Mouse (Mus musculus): ENCODE measurements around the gene Slc25a45. TPM values are rescaled to one million over a fixed set of nuclear protein-coding genes. Genes with fewer than 3 reads are reported as not detected.

The Slc25a45 gene
- polyA plus RNA-seq, 1 experiment from 2014 or later: 2.6 TPM

DNA sequence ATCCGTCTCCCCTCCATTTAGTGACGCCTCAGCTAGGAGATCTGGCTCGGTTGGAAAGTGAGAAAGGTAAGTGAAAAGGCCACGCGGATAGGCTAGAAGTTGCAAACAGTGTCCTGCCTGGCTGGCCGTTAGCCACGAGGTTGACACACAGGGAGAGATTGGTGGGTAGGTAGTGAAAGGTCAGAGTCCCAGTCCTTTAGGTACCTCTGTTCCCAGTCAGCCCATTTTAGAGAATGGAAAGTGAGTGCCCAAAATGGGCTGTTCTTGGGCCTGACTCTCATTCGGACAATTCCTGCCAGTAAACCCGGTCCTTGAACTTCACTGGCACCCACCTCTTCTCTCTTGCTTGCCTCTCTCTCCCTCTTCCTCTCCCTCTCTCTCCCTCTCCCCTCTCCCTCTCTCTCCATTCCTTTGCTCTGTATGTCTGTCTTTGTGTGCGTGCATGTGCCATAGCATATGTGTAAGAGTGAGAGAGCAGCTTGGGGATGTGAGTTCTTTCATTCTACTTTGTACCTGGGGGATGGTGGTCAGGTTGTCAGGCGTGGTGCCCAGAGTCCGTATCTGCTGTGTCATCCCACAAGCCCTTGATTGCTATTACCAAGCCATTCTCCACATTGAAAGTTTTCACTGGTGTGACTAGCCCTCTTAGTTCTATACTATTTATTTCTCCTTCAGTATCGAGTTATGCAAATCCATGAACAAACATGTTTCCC lies 35.6 kb downstream of the Slc25a45 start, which contains the start of gene Dpf2:
Gene Dpf2 (minus strand): TSS at position 4 of the 713 bp plus-strand sequence.
- 23% methylated on average over 13 of the region's 13 CpGs for WGBS
- peak within 1 kb of the TSS; percentile 89 for H3K27ac ChIP-seq
- H3K4me1 ChIP-seq (replicated peaks): peaks cover 38% of the 10 kb centered on the region
- H3K36me3 ChIP-seq: peaks cover 24% of the 10 kb centered on the region
- ATAC-seq (ENCODE audit: low FRiP score): 0 out of 2 replicates have a peak, but pooled peaks have one; percentile 6
- peak within 1 kb of the TSS; percentile 100 for H3K4me3 ChIP-seq
- no peaks in the 10 kb centered on the region for H3K27me3 ChIP-seq
- peak within 1 kb of the TSS; percentile 94 for H3K9ac ChIP-seq
- H3K4me2 ChIP-seq: peak within 1 kb of the TSS; percentile 90
- no peaks in the 10 kb centered on the region for H3K9me3 ChIP-seq

DNA sequence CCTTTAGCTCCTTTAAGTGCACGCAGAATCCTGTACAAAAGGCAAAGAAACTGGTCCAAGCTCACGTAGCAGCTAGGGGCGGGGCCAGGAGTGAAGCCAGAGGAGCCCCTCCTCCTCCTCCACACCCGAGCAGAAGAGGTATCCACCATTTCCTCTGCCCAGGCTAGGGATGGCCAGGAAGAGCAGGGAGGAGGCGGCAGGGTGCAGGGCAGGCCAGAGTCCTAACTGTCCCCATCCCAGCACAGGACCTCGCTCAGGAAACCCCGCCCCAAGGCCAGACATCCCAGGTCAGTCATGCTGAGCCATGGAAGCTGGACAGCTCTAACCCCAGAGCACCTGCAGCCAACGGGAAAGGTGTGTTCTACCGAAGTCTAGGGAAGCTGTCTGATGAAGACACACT lies 44.1 kb downstream of the Slc25a45 start:
- ATAC-seq (ENCODE audit: low FRiP score): no peak
- Histone ChIP-seq H3K9me3 (no peaks in the 10 kb centered on the region), H3K9ac (peak overlapping the region; percentile 71), H3K4me3 (peak overlapping the region; percentile 12; the same call in 1 of the 2 replicates), H3K4me2 (peak overlapping the region; percentile 38), H3K4me1 (replicated peaks) (peaks cover 41% of the 10 kb centered on the region), H3K27ac (no peak overlapping the region), H3K27me3 (peaks cover 10% of the 10 kb centered on the region; the same call in 1 of the 2 replicates), H3K36me3 (peaks cover 20% of the 10 kb centered on the region)
- 17% methylated on average over 9 of the region's 9 CpGs for WGBS

GRCm38 (mm10) chr19:5922119-5922942 lies 44.7 kb downstream of the Slc25a45 start:
- Histone ChIP-seq H3K36me3 (peaks cover 15% of the 10 kb centered on the region), H3K4me3 (no peak overlapping the region), H3K4me2 (peak overlapping the region; percentile 38), H3K4me1 (replicated peaks) (peaks cover 41% of the 10 kb centered on the region), H3K27me3 (peaks cover 10% of the 10 kb centered on the region; the same call in 1 of the 2 replicates), H3K9me3 (no peaks in the 10 kb centered on the region), H3K9ac (peak overlapping the region; percentile 71), H3K27ac (no peak overlapping the region)
- no peak for ATAC-seq (ENCODE audit: low FRiP score)
- WGBS: 82% methylated on average over 15 of the region's 15 CpGs

GRCm38 (mm10) chr19:5922963-5923362 lies 45.4 kb downstream of the Slc25a45 start:
- no peaks in the 10 kb centered on the region for H3K9me3 ChIP-seq
- H3K36me3 ChIP-seq: peaks cover 9% of the 10 kb centered on the region
- peak overlapping the region; percentile 49; the same call in 1 of the 2 replicates for H3K9ac ChIP-seq
- H3K4me1 ChIP-seq (replicated peaks): peaks cover 41% of the 10 kb centered on the region
- no peak for ATAC-seq (ENCODE audit: low FRiP score)
- peak overlapping the region; percentile 38 for H3K4me2 ChIP-seq
- no peak overlapping the region for H3K4me3 ChIP-seq
- WGBS: 97% methylated on average over 3 of the region's 3 CpGs
- peaks cover 10% of the 10 kb centered on the region; the same call in 1 of the 2 replicates for H3K27me3 ChIP-seq
- H3K27ac ChIP-seq: no peak overlapping the region

DNA sequence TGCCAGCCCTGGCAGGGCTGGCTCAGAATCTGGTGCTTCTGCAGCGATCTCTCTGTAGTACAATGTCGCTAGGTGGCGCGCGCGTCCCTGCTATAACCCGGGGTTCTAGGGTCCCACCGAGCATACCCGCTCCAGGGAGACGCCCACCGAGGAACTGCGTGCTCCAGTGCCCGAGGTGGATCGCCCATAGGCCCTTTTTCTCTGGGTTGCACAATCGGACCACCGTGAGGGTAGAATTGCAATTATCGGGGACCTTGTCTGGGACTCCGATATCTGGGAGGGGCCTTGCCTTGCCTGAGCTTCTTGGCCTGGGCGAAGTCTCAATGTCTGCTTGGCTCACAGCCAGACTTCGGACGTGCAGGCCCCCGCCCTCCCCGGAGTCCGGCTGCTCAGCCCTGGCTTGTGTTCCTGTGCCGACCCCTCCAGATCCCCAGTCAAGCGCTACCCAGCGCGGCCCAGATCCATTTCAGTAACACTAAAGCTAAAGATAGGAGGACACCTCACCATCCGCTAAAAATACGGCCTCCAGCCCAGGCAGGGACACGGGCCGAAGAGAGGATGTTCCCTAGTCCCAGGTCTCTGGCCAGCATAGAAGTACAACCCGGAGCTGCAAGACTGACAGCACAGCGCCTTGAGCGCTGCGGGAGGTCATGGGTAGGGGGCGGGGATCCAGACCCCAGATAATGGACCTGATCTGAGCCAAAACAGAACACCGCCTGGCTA lies 46.5 kb downstream of the Slc25a45 start:
- WGBS: under 1% methylated on average over 38 of the region's 38 CpGs
- peak overlapping the region; percentile 91 for H3K4me2 ChIP-seq
- peak; percentile 78 for ATAC-seq (ENCODE audit: low FRiP score)

DNA sequence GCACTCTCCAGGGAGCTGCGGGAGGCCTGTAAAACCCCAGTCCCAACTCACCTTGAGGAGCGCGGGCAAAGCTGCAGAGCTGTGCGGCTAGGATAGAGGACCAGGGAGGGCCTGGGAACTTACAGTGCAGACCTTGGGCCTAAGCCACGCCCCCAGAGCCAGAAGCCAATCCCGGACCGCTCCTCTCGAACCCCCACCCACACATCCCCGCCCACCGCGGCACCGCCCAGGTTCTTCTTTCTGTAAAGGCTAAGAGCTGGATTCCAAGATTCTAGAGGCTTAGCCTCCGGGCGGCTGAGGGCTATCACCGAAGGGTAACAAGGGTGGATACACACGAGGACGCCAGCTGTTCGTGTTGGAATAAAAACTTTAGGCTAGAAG lies 47.1 kb downstream of the Slc25a45 start, which contains the start of gene Cdc42ep2:
Gene Cdc42ep2 (minus strand): TSS at position 104 of the 381 bp plus-strand sequence.
- WGBS: 1% methylated on average over 18 of the region's 18 CpGs
- H3K4me1 ChIP-seq (replicated peaks): peaks cover 43% of the 10 kb centered on the region
- no peaks in the 10 kb centered on the region for H3K36me3 ChIP-seq
- peak within 1 kb of the TSS; percentile 91 for H3K4me2 ChIP-seq
- H3K9ac ChIP-seq: peak within 1 kb of the TSS; percentile 83
- H3K4me3 ChIP-seq: peak within 1 kb of the TSS; percentile 70
- peak within 1 kb of the TSS; percentile 85 for H3K27ac ChIP-seq
- peak; percentile 94 for ATAC-seq (ENCODE audit: low FRiP score)
- no peaks in the 10 kb centered on the region for H3K9me3 ChIP-seq
- peaks cover 10% of the 10 kb centered on the region; the same call in 1 of the 2 replicates for H3K27me3 ChIP-seq

More for the DNA sequence above, 46.5 kb downstream of the Slc25a45 start:
- Histone ChIP-seq H3K27me3 (peaks cover 10% of the 10 kb centered on the region; the same call in 1 of the 2 replicates), H3K9ac (peak overlapping the region; percentile 83), H3K4me1 (replicated peaks) (peaks cover 41% of the 10 kb centered on the region), H3K27ac (peak overlapping the region; percentile 85), H3K4me3 (peak overlapping the region; percentile 70), H3K36me3 (no peaks in the 10 kb centered on the region), H3K9me3 (no peaks in the 10 kb centered on the region)

DNA sequence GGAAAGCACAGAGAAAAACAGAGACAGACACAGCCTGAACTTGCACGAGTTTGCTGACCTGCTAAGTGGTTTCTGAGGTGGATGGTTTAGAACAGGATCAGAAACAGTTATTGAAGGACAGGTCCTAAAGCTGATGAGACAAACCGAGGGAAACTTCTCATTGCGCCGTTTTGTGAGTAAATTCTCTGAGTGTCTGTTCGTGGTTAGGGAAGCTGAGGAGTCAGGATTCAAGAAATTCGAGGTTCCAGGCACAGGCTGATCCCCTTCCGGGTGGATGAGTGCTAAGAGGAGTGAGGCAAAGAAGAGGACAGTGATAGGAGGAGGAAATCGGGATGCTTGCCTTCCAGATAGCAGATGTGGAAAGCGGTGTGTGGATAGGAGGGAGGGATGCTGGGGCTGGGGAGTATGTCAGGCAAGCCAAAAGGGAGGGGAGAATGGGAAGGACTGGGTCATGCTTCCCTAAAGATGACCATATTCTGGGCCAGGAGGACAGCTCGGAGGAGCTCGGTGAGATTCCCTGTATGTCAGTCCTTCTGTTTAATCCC lies 47.8 kb downstream of the Slc25a45 start:
- peak overlapping the region; percentile 91 for H3K4me2 ChIP-seq
- peak overlapping the region; percentile 83 for H3K9ac ChIP-seq
- H3K36me3 ChIP-seq: no peaks in the 10 kb centered on the region
- peak overlapping the region; percentile 85 for H3K27ac ChIP-seq
- peaks cover 10% of the 10 kb centered on the region; the same call in 1 of the 2 replicates for H3K27me3 ChIP-seq
- H3K4me3 ChIP-seq: peak overlapping the region; percentile 70
- H3K4me1 ChIP-seq (replicated peaks): peaks cover 50% of the 10 kb centered on the region
- H3K9me3 ChIP-seq: no peaks in the 10 kb centered on the region
- 35% methylated on average over 11 of the region's 11 CpGs for WGBS
- ATAC-seq (ENCODE audit: low FRiP score): no peak

GRCm38 (mm10) chr19:5927026-5927425 lies 49.4 kb downstream of the Slc25a45 start:
- no peak overlapping the region for H3K27ac ChIP-seq
- no peak overlapping the region for H3K4me3 ChIP-seq
- peaks cover 44% of the 10 kb centered on the region for H3K4me1 ChIP-seq (replicated peaks)
- H3K27me3 ChIP-seq: peaks cover 10% of the 10 kb centered on the region; the same call in 1 of the 2 replicates
- no peak overlapping the region for H3K9ac ChIP-seq
- no peaks in the 10 kb centered on the region for H3K9me3 ChIP-seq
- no peak for ATAC-seq (ENCODE audit: low FRiP score)
- H3K36me3 ChIP-seq: no peaks in the 10 kb centered on the region
- no peak overlapping the region for H3K4me2 ChIP-seq
- 74% methylated on average over 11 of the region's 11 CpGs for WGBS

DNA sequence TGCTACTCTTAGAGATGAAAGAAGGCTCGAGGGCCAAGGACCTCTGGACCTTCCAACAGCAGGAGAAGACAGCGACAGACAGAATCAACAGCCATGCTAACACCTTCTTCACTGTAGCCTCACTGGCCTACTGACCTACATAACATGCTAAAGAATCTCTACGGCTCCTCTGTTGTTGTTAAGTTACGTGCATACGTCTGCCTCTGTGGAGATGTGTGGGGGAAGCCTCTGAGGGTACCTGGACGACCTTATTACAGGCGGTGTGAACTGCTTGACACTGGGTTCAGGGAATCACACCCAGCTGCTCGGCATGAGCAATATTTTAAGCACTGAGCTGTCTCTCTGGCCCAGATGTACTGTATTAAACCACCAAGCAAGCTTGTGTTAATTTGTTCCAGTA lies 49.9 kb downstream of the Slc25a45 start:
- WGBS: 78% methylated on average over 8 of the region's 8 CpGs
- H3K9ac ChIP-seq: no peak overlapping the region
- ATAC-seq (ENCODE audit: low FRiP score): no peak

GRCm38 (mm10) chr19:5928104-5928503 lies 50.5 kb downstream of the Slc25a45 start:
- H3K4me1 ChIP-seq (replicated peaks): peaks cover 33% of the 10 kb centered on the region
- H3K4me3 ChIP-seq: no peak overlapping the region
- no peak overlapping the region for H3K27ac ChIP-seq
- no peak overlapping the region for H3K4me2 ChIP-seq
- no peaks in the 10 kb centered on the region for H3K9me3 ChIP-seq
- no peaks in the 10 kb centered on the region for H3K36me3 ChIP-seq
- no peak for ATAC-seq (ENCODE audit: low FRiP score)
- H3K27me3 ChIP-seq: peaks cover 8% of the 10 kb centered on the region; the same call in 1 of the 2 replicates
- no peak overlapping the region for H3K9ac ChIP-seq
- 85% methylated on average over 6 of the region's 6 CpGs for WGBS

More for the DNA sequence above, 49.9 kb downstream of the Slc25a45 start:
- H3K27ac ChIP-seq: no peak overlapping the region
- H3K4me3 ChIP-seq: no peak overlapping the region
- no peaks in the 10 kb centered on the region for H3K36me3 ChIP-seq
- H3K27me3 ChIP-seq: peaks cover 8% of the 10 kb centered on the region; the same call in 1 of the 2 replicates
- no peak overlapping the region for H3K4me2 ChIP-seq
- H3K9me3 ChIP-seq: no peaks in the 10 kb centered on the region
- peaks cover 39% of the 10 kb centered on the region for H3K4me1 ChIP-seq (replicated peaks)

DNA sequence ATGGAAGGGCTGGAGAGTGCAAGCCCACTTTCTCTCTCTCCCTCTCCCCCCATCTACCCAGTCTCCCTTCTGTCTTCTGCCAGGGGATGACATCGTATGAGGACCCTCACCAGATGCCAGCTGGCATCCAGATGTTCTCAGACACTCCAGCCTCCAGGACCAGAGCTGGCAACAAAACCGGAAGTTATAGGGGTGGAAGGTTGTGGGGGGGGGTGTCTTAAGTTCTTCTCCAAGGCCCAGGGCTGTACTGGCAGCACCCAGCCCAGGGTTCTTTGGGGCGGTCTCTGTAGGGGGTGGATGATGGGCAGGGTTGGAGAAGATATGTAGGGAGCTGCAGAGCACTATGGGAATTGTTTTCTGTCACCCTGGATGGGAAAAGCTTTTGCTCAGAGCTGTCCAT lies 50.9 kb downstream of the Slc25a45 start:
- Histone ChIP-seq H3K27me3 (peaks cover 8% of the 10 kb centered on the region; the same call in 1 of the 2 replicates), H3K4me2 (no peak overlapping the region), H3K36me3 (no peaks in the 10 kb centered on the region), H3K9ac (no peak overlapping the region), H3K4me1 (replicated peaks) (peaks cover 29% of the 10 kb centered on the region), H3K9me3 (no peaks in the 10 kb centered on the region), H3K4me3 (no peak overlapping the region), H3K27ac (no peak overlapping the region)
- 71% methylated on average over 3 of the region's 3 CpGs for WGBS
- no peak for ATAC-seq (ENCODE audit: low FRiP score)
